Mouse (Mus musculus) kidney, embryonic 16.5 days (tissue): Measurements from ENCODE around the gene Asdurf. TPM values are rescaled to one million over a fixed set of nuclear protein-coding genes. Genes with fewer than 3 reads are reported as not detected.
"Not testable (repeated sequence)": the region's sequence is repeated elsewhere in the genome, so short reads cannot be mapped to it uniquely, and the experiment has no call there.

Source experiments
- ATAC-seq: fragments of 200-750 bp; cut with Nextera tagmentation; 2 replicates; pipeline ENCODE4 v1.8.0; 2017; ENCODE audit warnings: moderate TSS enrichment; ENCODE audit not compliant: low FRiP score, low TSS enrichment
- H3K27ac ChIP-seq: fragments of 300-500 bp; sonication (generic); 2 replicates; pipeline ENCODE4 v1.5.1; 2014; ENCODE audit warnings: low read length
- H3K27me3 ChIP-seq: fragments of 300-500 bp; sonication (generic); 2 replicates; pipeline ENCODE4 v1.6.1; 2014; ENCODE audit warnings: low read length, control low read depth, mixed read lengths; ENCODE audit not compliant: insufficient read depth
- H3K36me3 ChIP-seq: fragments of 300-500 bp; sonication (generic); 2 replicates; pipeline ENCODE4 v1.6.1; 2014; ENCODE audit warnings: low read length, control low read depth, mixed read lengths; ENCODE audit not compliant: insufficient read depth
- H3K4me1 ChIP-seq: fragments of 300-500 bp; sonication (generic); 2 replicates; pipeline ENCODE4 v1.6.1; 2014; ENCODE audit warnings: low read length, control low read depth, mixed read lengths; ENCODE audit not compliant: insufficient read depth
- H3K4me2 ChIP-seq: fragments of 300-500 bp; sonication (generic); replicated peaks from 2 replicates; pipeline ENCODE4 v1.6.1; 2014; ENCODE audit warnings: low read depth, low read length
- H3K4me3 ChIP-seq: fragments of 300-500 bp; sonication (generic); 2 replicates; pipeline ENCODE4 v1.5.1; 2014; ENCODE audit warnings: mild to moderate bottlenecking, low read length
- H3K9ac ChIP-seq: fragments of 300-500 bp; sonication (generic); replicated peaks from 2 replicates; pipeline ENCODE4 v1.6.1; 2014; ENCODE audit warnings: low read length
- H3K9me3 ChIP-seq: fragments of 300-500 bp; sonication (generic); 2 replicates; pipeline ENCODE4 v1.6.1; 2016; ENCODE audit warnings: low read length, control low read depth
- WGBS: fragments of 180-500 bp; shearing (Covaris S2); extraction: QIAGEN DNeasy Blood & Tissue Kit; methylation state at CpG from one replicate; pipeline ENCODE4 v1.1.7; 2014; 5-methylcytosine and 5-hydroxymethylcytosine counted together
- polyA plus RNA-seq: library from polyadenylated mRNA; unstranded; fragments of >200 nt; fragmentation: Nextera tagmentation; extraction: Ambion mirVana; gene quantifications from 2 replicates; pipeline ENCODE4 v1.2.1, GENCODE M21; 2015

The Asdurf gene
- 6.2 TPM in 1 of 2 replicates, not detected in the other for polyA plus RNA-seq

DNA sequence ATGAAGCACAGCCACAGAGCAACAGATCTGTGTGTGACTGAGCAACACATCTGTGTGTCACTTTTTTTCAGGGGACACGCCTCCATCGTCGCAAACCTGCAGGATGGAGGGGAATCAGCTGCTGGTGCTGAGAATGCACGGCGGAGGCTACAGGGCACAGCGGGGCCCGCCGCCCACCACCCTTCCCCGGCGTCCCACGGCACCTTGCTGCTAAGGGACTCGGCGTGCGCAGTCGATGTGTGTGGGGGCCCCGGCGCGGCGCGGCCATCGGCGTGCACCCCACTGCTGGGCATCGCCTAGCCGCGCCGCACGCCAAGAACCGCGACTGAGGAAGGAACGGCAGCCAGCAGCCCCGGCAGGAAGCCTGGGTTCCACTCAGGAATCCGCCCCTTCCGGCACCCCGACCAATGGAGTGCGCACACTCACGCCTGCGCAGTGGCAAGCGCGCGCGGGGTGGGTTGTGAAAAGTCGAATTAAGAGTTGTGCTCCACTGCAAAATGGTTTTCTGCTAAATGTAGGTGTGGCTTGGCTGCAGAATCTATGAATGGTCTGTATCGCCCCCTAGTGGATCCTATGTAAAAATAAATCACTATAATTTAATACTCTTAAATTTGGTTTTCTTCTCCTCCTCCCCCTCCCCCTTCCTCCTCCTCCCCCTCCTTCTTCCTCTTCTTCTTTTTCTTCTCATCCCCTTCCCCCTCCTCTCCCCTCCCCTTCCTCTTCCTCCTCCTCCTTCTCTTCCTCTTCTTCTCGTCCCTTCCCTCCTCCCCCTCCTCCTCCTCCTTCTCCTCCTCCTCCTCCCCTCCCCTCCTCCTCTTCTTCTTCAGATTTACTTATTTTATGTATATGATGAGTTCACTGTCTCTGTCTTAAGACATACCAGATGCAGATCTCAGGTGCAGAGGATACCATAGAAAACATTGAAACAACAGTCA is at the start of gene Asdurf, which contains the start of the genes Gm28551 and Asnsd1:
Gene Asdurf, minus strand, starts transcription at position 293 of the 935 bp plus-strand sequence.
Gene Gm28551, minus strand, starts transcription at position 341 of the 935 bp plus-strand sequence.
Gene Asnsd1, minus strand, starts transcription at position 426 of the 935 bp plus-strand sequence.
- peak within 1 kb of the TSS; percentile 90 for H3K4me3 ChIP-seq
- no peaks in the 10 kb centered on the region for H3K27me3 ChIP-seq
- H3K36me3 ChIP-seq: peaks cover 8% of the 10 kb centered on the region
- ATAC-seq: peak; percentile 100
- peak within 1 kb of the TSS; percentile 57 for H3K4me2 ChIP-seq
- peak within 1 kb of the TSS; percentile 94 for H3K9ac ChIP-seq
- H3K27ac ChIP-seq: peak within 1 kb of the TSS; percentile 83
- H3K4me1 ChIP-seq: peaks cover 6% of the 10 kb centered on the region
- H3K9me3 ChIP-seq: no peaks in the 10 kb centered on the region
- under 1% methylated on average over 43 of the region's 44 CpGs for WGBS

DNA sequence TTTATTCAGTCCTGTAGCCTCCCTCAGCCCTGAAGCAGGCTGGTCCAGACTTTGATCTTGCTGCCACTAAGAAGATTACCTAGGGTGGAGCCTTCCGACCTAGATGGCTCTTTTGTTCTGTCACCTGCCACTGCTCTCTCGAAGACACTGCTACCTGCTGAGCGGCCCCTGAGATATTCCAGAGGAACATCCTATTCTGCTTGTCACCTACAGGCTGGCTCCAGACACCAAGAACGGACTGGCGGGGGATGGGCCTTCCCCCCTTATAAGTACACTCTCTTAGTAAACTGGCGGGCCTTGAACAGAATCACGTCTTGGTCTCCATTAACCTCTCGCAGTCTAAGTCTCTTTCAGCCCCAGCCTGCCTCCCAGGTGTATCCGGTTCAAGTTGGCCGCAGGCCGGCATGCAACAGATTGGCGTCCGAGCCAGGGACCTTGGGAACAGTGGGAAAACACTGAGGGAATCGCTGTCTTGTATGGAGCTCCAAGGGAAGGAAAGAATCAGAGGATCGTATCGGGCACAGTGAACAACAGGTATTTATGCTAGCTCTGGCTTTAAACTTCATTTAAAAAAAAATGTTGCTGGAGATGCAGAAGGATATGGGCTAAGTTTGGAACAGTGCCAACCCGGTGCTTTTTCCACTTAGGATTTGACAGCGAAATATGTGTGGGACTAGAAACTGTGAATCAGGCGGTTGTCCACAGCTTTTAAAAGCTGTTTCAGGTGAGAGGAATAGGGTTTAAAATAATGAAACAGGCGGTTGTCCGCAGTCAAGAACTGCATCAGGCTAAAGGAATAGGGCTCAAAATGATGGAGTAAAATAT is 41.7 kb upstream of the Asdurf start:
- not testable (repeated sequence) for H3K4me3 ChIP-seq, H3K27me3 ChIP-seq, ATAC-seq, H3K9me3 ChIP-seq, H3K27ac ChIP-seq, H3K4me1 ChIP-seq, H3K36me3 ChIP-seq, H3K9ac ChIP-seq
- 30% methylated on average over 21 of the region's 21 CpGs for WGBS
- H3K4me2 ChIP-seq: peak overlapping the region; percentile 34

DNA sequence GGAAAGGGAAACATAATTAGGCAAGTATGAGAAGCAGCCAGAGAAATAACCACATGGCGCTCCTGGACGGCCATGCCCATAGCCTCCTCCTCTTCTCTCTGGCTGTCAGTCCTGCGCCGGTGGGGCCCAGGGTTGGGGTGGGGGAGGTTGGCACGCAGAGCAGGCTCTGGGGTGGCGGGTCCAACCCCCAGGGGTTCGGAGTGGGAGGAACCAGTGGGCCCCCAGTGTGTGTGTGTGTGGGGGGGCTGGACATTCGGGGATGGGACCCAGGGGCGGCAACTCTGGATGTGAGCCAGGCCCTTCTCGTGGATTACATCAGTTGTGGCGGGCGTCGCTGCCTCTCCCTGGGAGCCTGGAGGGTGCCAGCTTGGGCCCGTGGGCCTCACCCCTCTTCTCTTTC is 36.3 kb upstream of the Asdurf start:
- H3K4me3 ChIP-seq: no peak overlapping the region
- peaks cover 7% of the 10 kb centered on the region; the same call in 1 of the 2 replicates for H3K9me3 ChIP-seq
- no peaks in the 10 kb centered on the region for H3K27me3 ChIP-seq
- H3K9ac ChIP-seq: no peak overlapping the region
- no peaks in the 10 kb centered on the region for H3K4me1 ChIP-seq
- H3K36me3 ChIP-seq: no peaks in the 10 kb centered on the region
- 98% methylated on average over 13 of the region's 14 CpGs for WGBS
- no peak for ATAC-seq
- H3K27ac ChIP-seq: no peak overlapping the region
- no peak overlapping the region for H3K4me2 ChIP-seq

DNA sequence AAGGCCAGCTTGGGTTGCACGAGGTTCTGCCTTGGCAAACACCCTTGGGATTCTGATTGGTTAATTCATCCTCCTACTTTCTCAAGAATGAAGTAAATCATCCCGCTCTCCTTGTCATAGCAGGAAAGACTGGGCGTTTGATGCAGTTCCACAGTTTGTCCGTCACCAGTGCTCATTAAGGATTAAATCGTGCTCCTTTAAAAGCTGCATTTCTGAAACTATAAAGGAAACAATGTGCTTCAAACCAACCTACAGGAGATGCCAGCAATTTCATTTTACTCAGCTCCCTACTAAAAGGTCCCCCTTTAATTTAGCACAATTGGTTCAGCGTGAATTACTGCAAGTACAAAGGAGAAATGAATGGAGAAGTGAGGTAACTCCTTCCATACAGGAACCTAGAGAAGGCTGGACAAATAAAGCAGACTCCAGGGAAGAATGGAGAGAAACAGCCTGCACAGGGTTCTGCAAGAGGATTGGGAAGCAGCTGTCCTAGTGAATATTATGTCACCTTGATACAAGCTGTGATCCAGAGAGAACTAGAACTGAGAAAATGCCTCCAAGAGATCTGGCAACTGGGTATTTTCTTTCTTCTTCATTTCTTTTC is 31.8 kb upstream of the Asdurf start:
- Histone ChIP-seq H3K27ac (no peak overlapping the region), H3K9me3 (peaks cover 2% of the 10 kb centered on the region; the same call in 1 of the 2 replicates), H3K4me2 (no peak overlapping the region), H3K36me3 (no peaks in the 10 kb centered on the region), H3K4me3 (no peak overlapping the region), H3K27me3 (no peaks in the 10 kb centered on the region), H3K9ac (no peak overlapping the region), H3K4me1 (no peaks in the 10 kb centered on the region)
- no peak for ATAC-seq
- 72% methylated on average over 6 of the region's 6 CpGs for WGBS

DNA sequence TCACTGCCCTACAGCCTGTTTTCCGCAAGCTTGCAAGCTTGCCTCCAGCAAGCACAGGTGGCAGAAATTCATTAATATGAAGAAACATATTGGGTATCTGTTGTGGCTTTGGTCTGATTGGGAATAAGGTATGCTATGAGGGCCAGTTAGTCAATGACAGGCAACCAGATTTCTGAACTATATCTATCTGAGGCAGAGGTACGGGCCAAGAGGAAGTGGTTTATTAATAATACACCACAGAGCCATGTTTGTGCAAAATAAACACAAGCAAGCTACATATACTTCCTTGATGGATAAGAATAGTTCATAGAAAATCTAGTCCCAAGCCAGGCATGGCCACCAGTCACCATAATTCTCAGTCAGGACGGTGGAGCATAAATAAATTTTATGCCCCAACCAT is 25.3 kb upstream of the Asdurf start:
- H3K9ac ChIP-seq: no peak overlapping the region
- no peak overlapping the region for H3K4me3 ChIP-seq
- no peaks in the 10 kb centered on the region for H3K9me3 ChIP-seq
- H3K27ac ChIP-seq: no peak overlapping the region
- no peaks in the 10 kb centered on the region for H3K27me3 ChIP-seq
- no peaks in the 10 kb centered on the region for H3K4me1 ChIP-seq
- no peak overlapping the region for H3K4me2 ChIP-seq
- 66% methylated on average over 3 of the region's 3 CpGs for WGBS
- no peaks in the 10 kb centered on the region for H3K36me3 ChIP-seq
- no peak for ATAC-seq

DNA sequence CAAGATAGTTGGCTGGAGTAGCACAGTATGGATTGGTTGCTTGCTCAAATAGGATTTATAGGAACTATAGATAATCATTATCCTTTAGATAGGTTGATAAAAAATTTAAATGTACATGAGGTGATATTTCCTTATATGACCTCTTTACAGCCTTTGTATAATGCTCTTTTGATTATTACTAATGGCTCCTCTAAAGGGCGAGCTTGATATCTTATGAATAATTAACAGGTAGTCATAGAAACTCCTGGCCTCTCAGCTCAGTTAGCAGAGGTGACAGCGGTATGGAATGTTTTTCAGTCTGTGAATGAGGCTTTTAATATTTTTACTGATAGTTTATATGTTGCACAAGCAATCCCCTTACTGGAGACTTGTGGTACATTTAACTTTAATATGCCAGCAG is 23.5 kb upstream of the Asdurf start:
- H3K27me3 ChIP-seq, H3K27ac ChIP-seq, H3K4me3 ChIP-seq, ATAC-seq, H3K36me3 ChIP-seq, H3K9ac ChIP-seq, H3K4me1 ChIP-seq, H3K9me3 ChIP-seq, H3K4me2 ChIP-seq: not testable (repeated sequence)
- 85% methylated on average over 2 of the region's 2 CpGs for WGBS

DNA sequence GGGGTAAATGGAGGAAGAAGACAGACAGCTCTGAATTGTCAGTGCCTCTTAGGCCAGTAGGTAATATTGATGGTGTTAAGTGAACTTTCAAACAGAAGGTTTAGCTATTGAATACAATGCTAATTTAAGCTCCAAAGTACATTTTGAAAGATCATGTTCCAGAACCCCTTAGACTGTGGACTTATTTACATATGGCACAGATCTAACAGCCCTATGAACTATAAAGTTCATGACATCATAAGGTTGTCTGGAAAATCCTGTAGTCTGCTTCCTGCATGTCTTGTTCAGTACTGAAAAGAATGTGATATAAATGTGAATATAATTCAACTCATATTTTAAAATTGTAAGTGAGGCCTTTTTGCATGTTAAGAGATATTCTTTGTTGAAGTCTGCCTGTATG is 6.6 kb upstream of the Asdurf start:
- Histone ChIP-seq H3K4me2 (no peak overlapping the region), H3K36me3 (no peaks in the 10 kb centered on the region)
- no peak for ATAC-seq

DNA sequence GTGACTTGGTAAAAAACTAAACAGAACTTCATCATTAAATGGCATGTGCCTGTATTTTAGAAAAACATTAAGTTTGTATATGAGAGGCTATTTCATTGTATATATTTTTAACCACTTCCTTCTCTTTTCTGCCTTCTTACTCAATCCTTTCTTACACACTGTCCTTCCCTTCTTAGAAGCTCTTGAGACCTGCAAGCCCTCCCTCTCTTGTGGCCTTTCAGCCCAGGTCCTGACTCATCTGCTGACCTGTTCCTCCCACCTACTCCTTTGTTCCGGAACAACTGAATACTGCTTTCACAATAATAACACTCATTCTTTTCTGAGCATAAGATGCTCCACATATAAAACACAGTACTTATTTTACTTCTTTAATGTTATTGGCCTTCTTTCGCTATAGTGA is 11.3 kb downstream of the Asdurf start:
- no peak overlapping the region for H3K4me3 ChIP-seq
- no peak overlapping the region for H3K27ac ChIP-seq
- peaks cover 20% of the 10 kb centered on the region for H3K9me3 ChIP-seq
- H3K4me1 ChIP-seq: no peaks in the 10 kb centered on the region
- peaks cover 39% of the 10 kb centered on the region for H3K36me3 ChIP-seq
- WGBS: 96% methylated on average over 2 of the region's 2 CpGs
- no peak overlapping the region for H3K4me2 ChIP-seq
- no peak overlapping the region for H3K9ac ChIP-seq
- no peak for ATAC-seq
- no peaks in the 10 kb centered on the region for H3K27me3 ChIP-seq

More for the DNA sequence above, 6.6 kb upstream of the Asdurf start:
- Histone ChIP-seq H3K27me3 (no peaks in the 10 kb centered on the region), H3K27ac (no peak overlapping the region), H3K9me3 (no peaks in the 10 kb centered on the region), H3K4me1 (no peaks in the 10 kb centered on the region), H3K9ac (no peak overlapping the region), H3K4me3 (no peak overlapping the region)

DNA sequence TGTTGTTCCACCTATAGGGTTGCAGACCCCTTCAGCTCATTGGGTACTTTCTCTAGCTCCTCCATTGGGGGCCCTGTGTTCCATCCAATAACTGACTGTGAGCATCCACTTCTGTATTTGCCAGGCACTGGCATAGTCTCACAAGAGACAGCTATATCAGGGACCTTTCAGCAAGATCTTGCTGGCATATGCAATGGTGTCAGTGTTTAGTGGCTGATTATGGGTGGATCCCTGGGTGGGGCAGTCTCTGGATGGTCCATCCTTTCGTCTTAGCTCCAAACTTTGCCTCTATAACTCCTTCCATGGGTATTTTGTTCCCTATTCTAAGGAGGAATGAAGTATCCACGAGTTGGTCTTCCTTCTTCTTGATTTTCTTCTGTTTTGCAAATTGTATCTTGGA is 15.0 kb downstream of the Asdurf start:
- WGBS: 73% methylated on average over 2 of the region's 2 CpGs
- H3K4me2 ChIP-seq, H3K27ac ChIP-seq, H3K4me1 ChIP-seq, H3K27me3 ChIP-seq, H3K9ac ChIP-seq, ATAC-seq, H3K4me3 ChIP-seq: not testable (repeated sequence)
- H3K36me3 ChIP-seq: peaks cover 14% of the 10 kb centered on the region
- peaks cover 12% of the 10 kb centered on the region for H3K9me3 ChIP-seq
